Mouse (Mus musculus) 3134 (cell line): Measurements from ENCODE around the gene Ktn1.
A peak's percentile ranks its signal among the peaks of the same experiment; 100 is the strongest.

Experiments
- DNase-seq: peaks from one replicate; pipeline ENCODE4 v3.0.0-alpha.2; 2011; ENCODE audit warnings: low spot score; ENCODE audit not compliant: insufficient read length; ENCODE audit errors: extremely low read depth

Ktn1 gene

GRCm38 (mm10) chr14:47648218-47648617 lies at the start of gene Ktn1:
Gene Ktn1 (plus strand): TSS chr14:47648448.
- peak; percentile 11 for DNase-seq

- DNase-seq = no peak
Observed at GRCm38 (mm10) chr14:47613254-47613653, 35.0 kb upstream of the Ktn1 start.

- DNase-seq = no peak
Observed at GRCm38 (mm10) chr14:47618891-47619290, 29.4 kb upstream of the Ktn1 start.

GRCm38 (mm10) chr14:47621901-47622300 lies 26.3 kb upstream of the Ktn1 start:
- DNase-seq = no peak

- no peak for DNase-seq
Observed at GRCm38 (mm10) chr14:47624837-47625236, 23.4 kb upstream of the Ktn1 start.

- no peak for DNase-seq
Observed at GRCm38 (mm10) chr14:47626143-47626542, 22.1 kb upstream of the Ktn1 start.

- no peak for DNase-seq
Observed at GRCm38 (mm10) chr14:47626812-47627211, 21.4 kb upstream of the Ktn1 start.

- no peak for DNase-seq
Observed at GRCm38 (mm10) chr14:47627360-47627759, 20.9 kb upstream of the Ktn1 start.

- DNase-seq = no peak
Observed at GRCm38 (mm10) chr14:47632419-47632818, 15.8 kb upstream of the Ktn1 start.

GRCm38 (mm10) chr14:47634410-47634809 lies 13.8 kb upstream of the Ktn1 start:
- DNase-seq = peak; percentile 36

- no peak for DNase-seq
Observed at GRCm38 (mm10) chr14:47634846-47635245, 13.4 kb upstream of the Ktn1 start.

- no peak for DNase-seq
Observed at GRCm38 (mm10) chr14:47638316-47638895, 9.8 kb upstream of the Ktn1 start.

GRCm38 (mm10) chr14:47645620-47646019 lies 2.6 kb upstream of the Ktn1 start:
- DNase-seq = no peak

GRCm38 (mm10) chr14:47646246-47646645 lies 2.0 kb upstream of the Ktn1 start:
- DNase-seq = no peak

- no peak for DNase-seq
Observed at GRCm38 (mm10) chr14:47646696-47647516, 1.3 kb upstream of the Ktn1 start.

- peak; percentile 91 for DNase-seq
Observed at GRCm38 (mm10) chr14:47648706-47649630, 720 bp downstream of the Ktn1 start.

- peak; percentile 79 for DNase-seq
Observed at GRCm38 (mm10) chr14:47649631-47650337, 1.5 kb downstream of the Ktn1 start.

- DNase-seq = no peak
Observed at GRCm38 (mm10) chr14:47650338-47650720, 2.1 kb downstream of the Ktn1 start.

GRCm38 (mm10) chr14:47651272-47651671 lies 3.0 kb downstream of the Ktn1 start:
- DNase-seq = no peak

- DNase-seq = no peak
Observed at GRCm38 (mm10) chr14:47655444-47655843, 7.2 kb downstream of the Ktn1 start.
